Mouse (Mus musculus) E14TG2a.4 (cell line): Measurements from ENCODE around the gene Lrfn4.

ENCODE experiments used
- H3K27me3 ChIP-seq: 2 replicates; pipeline ENCODE4 v1.6.1; 2014; ENCODE audit warnings: low read length, control low read depth; ENCODE audit not compliant: insufficient read depth
- H3K36me3 ChIP-seq: 2 replicates; pipeline ENCODE4 v1.6.1; 2014; ENCODE audit warnings: low read length, control low read depth; ENCODE audit not compliant: insufficient read depth
- H3K4me1 ChIP-seq: replicated peaks from 2 replicates; pipeline ENCODE4 v1.6.1; 2014; ENCODE audit warnings: low read depth, low read length, control low read depth
- H3K4me3 ChIP-seq: replicated peaks from 2 replicates; pipeline ENCODE4 v1.5.1; 2014; ENCODE audit warnings: mild to moderate bottlenecking, low read length
- H3K9me3 ChIP-seq: 2 replicates; pipeline ENCODE4 v1.6.1; 2014; ENCODE audit warnings: low read length, control low read depth
- CTCF ChIP-seq: conservative IDR thresholded peaks from 2 replicates; pipeline ENCODE4 v1.5.1; 2014; ENCODE audit warnings: low read length
- NANOG ChIP-seq: IDR thresholded peaks from 2 replicates; pipeline ENCODE4 v1.6.1; 2014; ENCODE audit warnings: borderline replicate concordance, low read length, mixed read lengths
- POU5F1 ChIP-seq: IDR thresholded peaks from 2 replicates; pipeline ENCODE4 v1.6.1; 2014; ENCODE audit warnings: low read length, borderline replicate concordance

The Lrfn4 gene

GRCm38 (mm10) chr19:4614305-4615150 is 939 bp downstream of the Lrfn4 start:
- Histone ChIP-seq H3K4me1 (peaks cover 61% of the 10 kb centered on the region), H3K27me3 (peaks cover 38% of the 10 kb centered on the region), H3K9me3 (no peaks in the 10 kb centered on the region), H3K4me3 (peak overlapping the region; percentile 89), H3K36me3 (peaks cover 45% of the 10 kb centered on the region)
- TF ChIP-seq POU5F1 (no peak), NANOG (no peak), CTCF (no peak)

DNA sequence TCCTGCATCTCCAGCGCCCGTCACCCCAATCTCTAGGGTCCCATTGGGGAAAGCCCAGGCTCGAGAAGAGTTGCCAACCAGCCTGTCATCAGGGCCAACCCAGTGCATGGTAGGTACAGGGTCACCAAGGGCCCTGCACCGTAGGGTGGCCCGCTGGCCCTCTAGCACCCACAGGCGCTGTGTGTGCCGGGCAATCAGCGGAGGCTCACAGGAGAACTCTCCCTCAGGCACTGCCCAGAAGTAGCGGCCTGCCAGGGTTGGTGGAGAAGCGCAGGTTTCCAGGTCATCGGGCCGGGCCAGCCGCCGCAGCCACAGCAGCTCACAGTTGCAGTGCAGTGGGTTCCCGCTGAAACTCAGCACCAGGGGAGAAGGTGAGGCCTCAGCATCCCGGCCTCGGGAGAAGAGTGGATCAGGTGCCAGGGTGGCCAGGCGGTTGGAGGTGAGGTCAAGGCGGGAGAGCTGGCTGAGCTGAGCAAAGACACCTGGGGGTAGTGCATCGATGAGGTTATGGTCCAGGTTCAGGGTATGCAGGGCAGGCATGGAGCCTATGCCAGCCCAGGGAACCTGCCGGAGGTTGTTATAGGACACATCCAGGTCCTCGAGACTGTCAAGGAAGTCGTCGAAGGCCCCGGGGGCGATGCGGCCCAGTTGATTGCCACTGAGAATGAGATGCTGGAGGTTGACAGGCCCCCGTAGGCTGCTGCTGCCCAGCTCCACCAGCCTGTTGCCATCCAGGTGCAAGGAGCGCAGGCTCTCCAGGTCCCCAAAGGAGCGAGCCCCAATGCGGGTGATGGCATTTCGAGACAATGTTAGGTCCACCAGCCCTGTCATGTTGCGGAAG is 1.8 kb downstream of the Lrfn4 start:
- Histone ChIP-seq H3K4me1 (peaks cover 57% of the 10 kb centered on the region), H3K4me3 (peak overlapping the region; percentile 89), H3K27me3 (peaks cover 36% of the 10 kb centered on the region), H3K36me3 (peaks cover 41% of the 10 kb centered on the region), H3K9me3 (no peaks in the 10 kb centered on the region)
- TF ChIP-seq NANOG (no peak), CTCF (no peak), POU5F1 (no peak)

DNA sequence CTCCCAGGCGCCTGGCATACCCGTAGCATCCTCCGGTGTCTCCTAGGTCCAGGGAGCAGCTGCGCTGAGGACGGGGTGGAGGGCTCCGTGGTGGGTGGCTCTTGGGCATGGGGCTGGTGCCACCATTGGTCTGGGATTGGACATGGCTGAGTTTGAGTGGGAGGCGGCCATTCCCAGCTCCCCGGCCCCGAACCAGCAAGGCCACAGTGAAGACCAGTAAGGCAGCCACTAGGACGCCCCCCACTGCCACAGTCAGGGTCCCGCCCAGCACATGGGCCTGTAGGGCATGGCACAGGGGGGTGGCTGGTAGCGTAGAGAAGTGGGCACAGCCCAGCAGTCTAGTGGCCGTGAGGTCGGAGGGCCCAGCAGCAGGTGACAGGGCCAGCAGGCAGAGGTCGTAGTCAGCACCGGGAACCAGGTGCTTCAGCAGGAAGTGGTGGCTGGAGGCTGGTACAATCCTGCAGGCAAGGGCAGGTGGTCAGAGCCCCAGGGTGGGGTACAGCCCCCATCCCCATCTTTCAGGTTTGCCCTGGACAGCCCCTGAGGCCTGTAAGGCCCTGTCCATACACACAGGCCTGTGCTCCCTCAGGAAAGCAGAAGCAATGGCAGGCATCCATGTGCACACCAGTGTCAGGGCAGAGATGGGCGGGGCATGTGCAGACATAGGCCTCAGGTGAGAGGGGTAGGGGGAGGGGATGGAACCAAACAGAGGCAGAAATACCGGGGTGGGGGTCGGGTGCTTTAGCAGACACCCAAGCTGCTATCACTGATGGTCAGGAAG is 3.1 kb downstream of the Lrfn4 start:
- Histone ChIP-seq H3K4me3 (peak overlapping the region; percentile 89), H3K36me3 (peaks cover 41% of the 10 kb centered on the region), H3K27me3 (peaks cover 25% of the 10 kb centered on the region), H3K4me1 (peaks cover 46% of the 10 kb centered on the region), H3K9me3 (no peaks in the 10 kb centered on the region)
- TF ChIP-seq POU5F1 (no peak), CTCF (no peak), NANOG (no peak)

- Histone ChIP-seq H3K36me3 (peaks cover 41% of the 10 kb centered on the region), H3K4me3 (no peak overlapping the region), H3K4me1 (peaks cover 35% of the 10 kb centered on the region), H3K27me3 (peaks cover 14% of the 10 kb centered on the region), H3K9me3 (no peaks in the 10 kb centered on the region)
- TF ChIP-seq POU5F1 (no peak), CTCF (no peak), NANOG (no peak)
These were observed 5.4 kb downstream of the Lrfn4 start for GRCm38 (mm10) chr19:4610109-4610508.

DNA sequence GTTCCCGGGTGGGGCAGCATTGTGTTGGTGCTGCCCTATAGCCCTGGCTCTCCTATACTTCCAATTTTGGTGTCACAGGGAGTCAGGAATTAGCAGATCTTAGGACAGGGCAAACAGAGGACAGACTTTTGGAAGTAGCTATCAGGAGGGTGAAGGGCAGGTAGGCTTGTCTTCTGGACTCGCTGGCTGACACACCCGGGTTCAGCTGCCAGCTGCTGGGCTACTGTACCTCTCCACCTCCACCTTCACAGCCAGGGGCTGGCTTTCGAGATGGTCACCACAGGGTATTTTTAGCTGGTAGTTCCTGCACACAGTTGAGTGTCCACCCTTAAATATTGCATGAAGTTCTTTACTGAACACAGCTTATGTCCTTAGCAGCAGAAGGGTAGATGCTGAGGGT is 7.0 kb downstream of the Lrfn4 start:
- TF ChIP-seq POU5F1 = no peak
- no peak for TF ChIP-seq NANOG
- no peak for TF ChIP-seq CTCF
- Histone ChIP-seq H3K9me3 (no peaks in the 10 kb centered on the region), H3K36me3 (peaks cover 37% of the 10 kb centered on the region), H3K4me1 (peaks cover 37% of the 10 kb centered on the region), H3K27me3 (peaks cover 12% of the 10 kb centered on the region), H3K4me3 (no peak overlapping the region)

DNA sequence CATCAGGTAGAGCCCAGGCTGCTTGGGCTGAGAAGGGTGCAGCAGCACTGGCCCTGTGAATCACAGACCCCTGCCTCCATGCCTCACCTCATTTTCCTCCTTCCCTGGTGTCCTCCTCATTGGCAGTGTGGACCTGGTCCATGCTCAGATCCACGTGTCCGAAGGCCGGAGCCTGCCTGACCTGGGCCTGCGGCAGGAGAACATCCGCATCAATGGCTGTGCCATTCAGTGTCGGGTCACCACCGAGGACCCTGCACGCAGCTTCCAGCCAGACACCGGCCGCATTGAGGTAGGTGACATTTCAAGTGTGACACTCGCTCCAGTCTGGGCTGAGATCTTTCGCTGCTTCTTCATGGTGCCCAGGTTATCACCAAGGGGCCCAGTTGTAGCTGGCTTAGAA is 8.1 kb downstream of the Lrfn4 start:
- Histone ChIP-seq H3K36me3 (peaks cover 29% of the 10 kb centered on the region), H3K9me3 (no peaks in the 10 kb centered on the region), H3K4me3 (no peak overlapping the region), H3K27me3 (peaks cover 18% of the 10 kb centered on the region), H3K4me1 (peaks cover 32% of the 10 kb centered on the region)
- TF ChIP-seq CTCF (no peak), POU5F1 (no peak), NANOG (no peak)

DNA sequence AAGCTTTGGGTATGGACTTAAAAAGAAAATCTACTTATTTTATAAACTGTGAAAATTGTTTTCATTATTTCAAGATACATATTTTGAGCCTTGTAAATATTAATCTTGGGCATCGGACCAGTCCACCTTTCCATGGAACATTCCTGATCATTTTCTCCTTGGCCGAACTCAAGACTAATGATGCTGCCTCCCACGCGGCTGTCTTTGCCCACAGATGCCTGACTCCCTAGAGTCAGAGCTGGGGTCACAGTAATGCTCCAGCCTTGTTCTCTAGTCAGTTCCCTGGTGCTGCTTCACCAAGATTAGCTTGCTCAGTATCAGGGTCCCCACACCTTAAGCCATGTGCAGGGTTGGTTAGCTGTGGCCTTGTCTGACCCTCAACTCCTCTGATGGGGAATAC is 9.8 kb downstream of the Lrfn4 start:
- TF ChIP-seq NANOG = no peak
- TF ChIP-seq POU5F1 = no peak
- no peak for TF ChIP-seq CTCF
- Histone ChIP-seq H3K36me3 (peaks cover 14% of the 10 kb centered on the region), H3K27me3 (peaks cover 29% of the 10 kb centered on the region), H3K4me1 (peaks cover 37% of the 10 kb centered on the region), H3K9me3 (no peaks in the 10 kb centered on the region), H3K4me3 (no peak overlapping the region)
